Mouse (Mus musculus): ENCODE measurements around the gene Plac9b. TPM values are rescaled to one million over a fixed set of nuclear protein-coding genes. Genes with fewer than 3 reads are reported as not detected.
"Not testable (repeated sequence)": the region's sequence is repeated elsewhere in the genome, so short reads cannot be mapped to it uniquely, and the experiment has no call there.

Plac9b gene
- total RNA-seq (2014; rRNA removed) (6.3 and 7.4 TPM in 2 replicates), polyA plus RNA-seq (2015; fragmentation: Nextera tagmentation; extraction: Ambion mirVana) (14.1 and 16.0 TPM in 2 replicates)

GRCm38 (mm10) chr14:26182380-26182779 is at the start of gene Plac9b:
TSS of gene Plac9b (minus strand) at chr14:26182480.
- H3K4me2 ChIP-seq (ENCODE audit: low read depth, low read length); H3K36me3 ChIP-seq (ENCODE audit: insufficient read depth, low read length); ATAC-seq; DNase-seq (ENCODE audit: low spot score); H3K9ac ChIP-seq (replicated peaks; ENCODE audit: low read length); H3K4me3 ChIP-seq (ENCODE audit: low read length); H3K4me1 ChIP-seq (ENCODE audit: insufficient read depth, low read length); H3K9me3 ChIP-seq (ENCODE audit: low read length); H3K27me3 ChIP-seq (ENCODE audit: insufficient read depth, low read length); H3K27ac ChIP-seq: not testable (repeated sequence)
- WGBS = no CpG with 5 or more reads among the region's 10 CpGs

- H3K9me3 ChIP-seq (ENCODE audit: low read length); H3K4me2 ChIP-seq (ENCODE audit: low read depth, low read length); H3K27ac ChIP-seq; H3K4me1 ChIP-seq (ENCODE audit: insufficient read depth, low read length); H3K9ac ChIP-seq (replicated peaks; ENCODE audit: low read length); H3K27me3 ChIP-seq (ENCODE audit: insufficient read depth, low read length); H3K36me3 ChIP-seq (ENCODE audit: insufficient read depth, low read length); DNase-seq (ENCODE audit: low spot score); H3K4me3 ChIP-seq (ENCODE audit: low read length); ATAC-seq: not testable (repeated sequence)
- WGBS = no CpG with 5 or more reads among the region's 5 CpGs
These were observed 34.1 kb upstream of the Plac9b start for GRCm38 (mm10) chr14:26216233-26217000.

DNA sequence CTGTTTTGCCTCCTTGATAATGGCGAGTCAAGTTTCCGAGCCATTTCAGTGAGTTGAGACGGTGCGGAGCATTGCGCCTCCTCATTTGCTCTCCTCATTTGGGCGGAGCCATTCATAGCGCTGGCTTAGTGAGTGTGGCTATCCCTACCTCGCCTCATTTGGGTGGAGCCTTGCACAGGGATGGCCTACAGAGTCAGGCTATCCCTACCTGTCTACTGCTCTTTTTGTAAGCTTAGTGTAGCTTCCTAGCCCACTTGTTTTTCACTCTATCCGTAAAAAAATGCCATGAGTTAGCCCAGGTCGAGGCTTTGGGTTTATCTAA is 24.6 kb upstream of the Plac9b start, which contains the start of gene Tmem254b:
Tmem254b (minus strand) TSS at position 116 of the 322 bp plus-strand sequence.
- DNase-seq (ENCODE audit: low spot score); H3K9me3 ChIP-seq (ENCODE audit: low read length); H3K4me3 ChIP-seq (ENCODE audit: low read length); H3K27ac ChIP-seq; H3K27me3 ChIP-seq (ENCODE audit: insufficient read depth, low read length); H3K9ac ChIP-seq (replicated peaks; ENCODE audit: low read length); H3K36me3 ChIP-seq (ENCODE audit: insufficient read depth, low read length); H3K4me2 ChIP-seq (ENCODE audit: low read depth, low read length); H3K4me1 ChIP-seq (ENCODE audit: insufficient read depth, low read length): not testable (repeated sequence)
- ATAC-seq = peak; percentile 88
- WGBS = no CpG with 5 or more reads among the region's 10 CpGs

GRCm38 (mm10) chr14:26206197-26206925 is 24.1 kb upstream of the Plac9b start:
- not testable (repeated sequence) for DNase-seq (ENCODE audit: low spot score); H3K4me1 ChIP-seq (ENCODE audit: insufficient read depth, low read length); H3K9me3 ChIP-seq (ENCODE audit: low read length); H3K27me3 ChIP-seq (ENCODE audit: insufficient read depth, low read length); H3K4me3 ChIP-seq (ENCODE audit: low read length); H3K36me3 ChIP-seq (ENCODE audit: insufficient read depth, low read length); H3K27ac ChIP-seq; H3K9ac ChIP-seq (replicated peaks; ENCODE audit: low read length); H3K4me2 ChIP-seq (ENCODE audit: low read depth, low read length)
- no CpG with 5 or more reads among the region's 44 CpGs for WGBS
- ATAC-seq = peak; percentile 94

- no CpG with 5 or more reads among the region's 3 CpGs for WGBS
- H3K9me3 ChIP-seq (ENCODE audit: low read length); ATAC-seq; H3K4me2 ChIP-seq (ENCODE audit: low read depth, low read length); H3K4me1 ChIP-seq (ENCODE audit: insufficient read depth, low read length); H3K9ac ChIP-seq (replicated peaks; ENCODE audit: low read length); H3K27me3 ChIP-seq (ENCODE audit: insufficient read depth, low read length); H3K27ac ChIP-seq; DNase-seq (ENCODE audit: low spot score); H3K36me3 ChIP-seq (ENCODE audit: insufficient read depth, low read length); H3K4me3 ChIP-seq (ENCODE audit: low read length): not testable (repeated sequence)
These were observed 15.6 kb upstream of the Plac9b start for GRCm38 (mm10) chr14:26197851-26198250.

- H3K4me1 ChIP-seq (ENCODE audit: insufficient read depth, low read length); H3K27me3 ChIP-seq (ENCODE audit: insufficient read depth, low read length); H3K4me3 ChIP-seq (ENCODE audit: low read length); DNase-seq (ENCODE audit: low spot score); H3K9me3 ChIP-seq (ENCODE audit: low read length); H3K4me2 ChIP-seq (ENCODE audit: low read depth, low read length); H3K9ac ChIP-seq (replicated peaks; ENCODE audit: low read length); H3K36me3 ChIP-seq (ENCODE audit: insufficient read depth, low read length); H3K27ac ChIP-seq: not testable (repeated sequence)
- WGBS = no CpG with 5 or more reads among the region's 8 CpGs
- peak; percentile 76 for ATAC-seq
These were observed 6.1 kb upstream of the Plac9b start for GRCm38 (mm10) chr14:26188361-26188760.

GRCm38 (mm10) chr14:26186638-26187037 is 4.4 kb upstream of the Plac9b start:
- DNase-seq (ENCODE audit: low spot score); ATAC-seq; H3K36me3 ChIP-seq (ENCODE audit: insufficient read depth, low read length); H3K9ac ChIP-seq (replicated peaks; ENCODE audit: low read length); H3K27ac ChIP-seq; H3K9me3 ChIP-seq (ENCODE audit: low read length); H3K27me3 ChIP-seq (ENCODE audit: insufficient read depth, low read length); H3K4me2 ChIP-seq (ENCODE audit: low read depth, low read length); H3K4me1 ChIP-seq (ENCODE audit: insufficient read depth, low read length); H3K4me3 ChIP-seq (ENCODE audit: low read length): not testable (repeated sequence)
- no CpG with 5 or more reads among the region's 9 CpGs for WGBS

- H3K9ac ChIP-seq (replicated peaks; ENCODE audit: low read length); ATAC-seq; H3K9me3 ChIP-seq (ENCODE audit: low read length); H3K27ac ChIP-seq; H3K4me2 ChIP-seq (ENCODE audit: low read depth, low read length); DNase-seq (ENCODE audit: low spot score); H3K27me3 ChIP-seq (ENCODE audit: insufficient read depth, low read length); H3K36me3 ChIP-seq (ENCODE audit: insufficient read depth, low read length); H3K4me3 ChIP-seq (ENCODE audit: low read length); H3K4me1 ChIP-seq (ENCODE audit: insufficient read depth, low read length): not testable (repeated sequence)
- WGBS = no CpG with 5 or more reads among the region's 10 CpGs
These were observed 620 bp downstream of the Plac9b start for GRCm38 (mm10) chr14:26181660-26182059.

- DNase-seq (ENCODE audit: low spot score); H3K27ac ChIP-seq; H3K36me3 ChIP-seq (ENCODE audit: insufficient read depth, low read length); ATAC-seq; H3K4me3 ChIP-seq (ENCODE audit: low read length); H3K27me3 ChIP-seq (ENCODE audit: insufficient read depth, low read length); H3K4me1 ChIP-seq (ENCODE audit: insufficient read depth, low read length); H3K4me2 ChIP-seq (ENCODE audit: low read depth, low read length); H3K9ac ChIP-seq (replicated peaks; ENCODE audit: low read length); H3K9me3 ChIP-seq (ENCODE audit: low read length): not testable (repeated sequence)
- no CpG with 5 or more reads among the region's 6 CpGs for WGBS
These were observed 7.3 kb downstream of the Plac9b start for GRCm38 (mm10) chr14:26175028-26175427.

- H3K4me2 ChIP-seq (ENCODE audit: low read depth, low read length); H3K4me1 ChIP-seq (ENCODE audit: insufficient read depth, low read length); H3K4me3 ChIP-seq (ENCODE audit: low read length); H3K9ac ChIP-seq (replicated peaks; ENCODE audit: low read length); DNase-seq (ENCODE audit: low spot score); ATAC-seq; H3K27ac ChIP-seq; H3K36me3 ChIP-seq (ENCODE audit: insufficient read depth, low read length); H3K27me3 ChIP-seq (ENCODE audit: insufficient read depth, low read length); H3K9me3 ChIP-seq (ENCODE audit: low read length): not testable (repeated sequence)
- WGBS = no CpG with 5 or more reads among the region's 3 CpGs
These were observed 8.3 kb downstream of the Plac9b start for GRCm38 (mm10) chr14:26173955-26174354.
